Mouse (Mus musculus) heart, embryonic 14.5 days (tissue): ENCODE measurements around the gene Lmo4. TPM values are rescaled to one million over a fixed set of nuclear protein-coding genes. Genes with fewer than 3 reads are reported as not detected.
A peak's percentile ranks its signal among the peaks of the same experiment; 100 is the strongest.

Experiments
- ATAC-seq: fragments of 200-750 bp; cut with Nextera tagmentation; 2 replicates; pipeline ENCODE4 v1.8.0; 2017; ENCODE audit warnings: low read depth, moderate TSS enrichment; ENCODE audit not compliant: insufficient number of reproducible peaks, insufficient read depth, low FRiP score
- H3K27ac ChIP-seq, 2 experiments: fragments of 200-500 bp in 1 of 2; fragments of 300-500 bp in 1 of 2; sonication (generic) in 1 of 2; replicated peaks in 1 of 2; 2 replicates each; pipeline ENCODE4 v1.5.1; 2012 to 2014; ENCODE audit warnings: low read depth in 2 of 2, low read length in 2 of 2, control low read depth in 1 of 2, mild to moderate bottlenecking in 1 of 2, mixed read lengths in 1 of 2; ENCODE audit not compliant: control insufficient read depth in 1 of 2, insufficient read depth in 1 of 2
- H3K27me3 ChIP-seq: fragments of 300-500 bp; sonication (generic); 2 replicates; pipeline ENCODE4 v1.6.1; 2014; ENCODE audit warnings: mild to moderate bottlenecking, low read length, control low read depth; ENCODE audit not compliant: control insufficient read depth, insufficient read depth
- H3K36me3 ChIP-seq: fragments of 300-500 bp; sonication (generic); 2 replicates; pipeline ENCODE4 v1.6.1; 2014; ENCODE audit warnings: mild to moderate bottlenecking, control low read depth, low read length, mixed read lengths; ENCODE audit not compliant: control insufficient read depth, insufficient read depth
- H3K4me1 ChIP-seq, 2 experiments: fragments of 200-500 bp in 1 of 2; fragments of 300-500 bp in 1 of 2; sonication (generic) in 1 of 2; 2 replicates each; pipeline ENCODE4 v1.6.1; 2012 to 2014; ENCODE audit warnings: low read length in 2 of 2, control low read depth in 1 of 2, mixed read lengths in 1 of 2; ENCODE audit not compliant: control insufficient read depth in 2 of 2, insufficient read depth in 2 of 2
- H3K4me2 ChIP-seq: fragments of 300-500 bp; sonication (generic); 2 replicates; pipeline ENCODE4 v1.6.1; 2014; ENCODE audit warnings: mild to moderate bottlenecking, low read length
- H3K4me3 ChIP-seq, 2 experiments: fragments of 200-500 bp in 1 of 2; fragments of 300-500 bp in 1 of 2; sonication (generic) in 1 of 2; 2 replicates each; pipeline ENCODE4 v1.5.1; 2012 to 2014; ENCODE audit warnings: low read length in 2 of 2, mild to moderate bottlenecking in 2 of 2, control low read depth in 1 of 2, low read depth in 1 of 2, moderate library complexity in 1 of 2; ENCODE audit not compliant: control insufficient read depth in 1 of 2, insufficient read depth in 1 of 2
- H3K9ac ChIP-seq: fragments of 300-500 bp; sonication (generic); 2 replicates; pipeline ENCODE4 v1.6.1; 2014; ENCODE audit warnings: mild to moderate bottlenecking, low read length
- H3K9me3 ChIP-seq: fragments of 300-500 bp; sonication (generic); 2 replicates; pipeline ENCODE4 v1.6.1; 2016; ENCODE audit warnings: low read length, control low read depth; ENCODE audit not compliant: control insufficient read depth
- WGBS: fragments of 180-500 bp; shearing (Covaris S2); extraction: QIAGEN DNeasy Blood & Tissue Kit; methylation state at CpG from one replicate; pipeline ENCODE4 v1.1.7; 2014; 5-methylcytosine and 5-hydroxymethylcytosine counted together
- polyA plus RNA-seq: library from polyadenylated mRNA; unstranded; fragments of >200 nt; fragmentation: Nextera tagmentation; extraction: Ambion mirVana; gene quantifications from 2 replicates; pipeline ENCODE4 v1.2.1, GENCODE M21; 2014

Lmo4 gene
- 45.2 and 45.3 TPM in 2 replicates for polyA plus RNA-seq

DNA sequence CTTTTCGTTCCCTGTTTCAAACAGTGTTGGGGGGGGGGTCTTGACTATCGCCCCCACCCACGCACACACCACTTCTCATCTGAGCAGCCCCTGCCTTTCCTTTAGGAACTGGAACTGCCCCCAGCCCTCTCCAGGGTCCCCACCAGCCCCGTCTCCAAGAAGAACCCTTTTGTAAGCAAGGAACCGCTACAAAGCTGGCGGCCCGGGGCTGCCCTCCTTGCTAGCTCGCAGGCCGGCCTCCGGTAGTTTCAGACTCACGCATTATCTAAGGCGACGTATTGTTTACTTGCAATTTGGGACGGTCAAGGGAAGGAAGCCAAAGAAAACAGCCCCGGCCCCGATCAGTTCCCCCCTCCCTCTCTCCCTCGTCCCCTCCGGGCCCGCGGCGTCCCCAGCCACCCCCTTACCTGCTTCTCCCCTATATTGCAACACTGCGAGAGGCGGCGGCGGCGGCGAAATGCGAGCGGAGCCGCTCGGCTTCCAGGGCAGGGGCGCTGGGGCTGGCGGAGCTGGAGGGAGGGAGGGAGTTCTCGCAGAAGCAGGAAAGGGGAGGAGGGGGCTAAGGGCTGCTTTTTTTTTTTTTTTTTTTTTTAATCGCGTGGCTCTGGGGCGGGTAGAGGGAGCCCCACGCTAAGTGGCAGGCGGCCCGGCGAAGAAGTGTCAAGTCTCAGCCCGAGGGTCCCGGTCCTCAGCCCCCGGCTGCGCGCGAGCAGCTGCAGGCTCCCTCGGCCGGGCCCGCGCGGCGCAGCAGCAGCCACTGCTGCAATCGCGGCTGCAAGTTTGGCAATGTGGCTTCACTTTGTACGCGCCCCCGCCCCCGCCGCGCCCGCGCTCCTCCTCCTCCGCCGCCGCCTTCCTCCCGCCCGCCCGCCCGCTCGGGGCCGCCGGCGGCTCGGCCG, at the start of gene Lmo4:
Gene Lmo4, minus strand, starts transcription at position 808 of the 899 bp plus-strand sequence.
- peak; percentile 73 for ATAC-seq
- Histone ChIP-seq H3K27me3 (no peaks in the 10 kb centered on the region), H3K9ac (peak within 1 kb of the TSS; percentile 98), H3K4me2 (peak within 1 kb of the TSS; percentile 95), H3K27ac (peak within 1 kb of the TSS; percentile 96 to 98), H3K4me3 (peak within 1 kb of the TSS; percentile 95 to 97), H3K4me1 (peaks cover 0 to 23% of the 10 kb centered on the region in 2 experiments; a peak in 2 of 4 replicates), H3K9me3 (no peaks in the 10 kb centered on the region), H3K36me3 (peaks cover 18% of the 10 kb centered on the region)
- WGBS = 1% methylated on average over 55 of the region's 76 CpGs

DNA sequence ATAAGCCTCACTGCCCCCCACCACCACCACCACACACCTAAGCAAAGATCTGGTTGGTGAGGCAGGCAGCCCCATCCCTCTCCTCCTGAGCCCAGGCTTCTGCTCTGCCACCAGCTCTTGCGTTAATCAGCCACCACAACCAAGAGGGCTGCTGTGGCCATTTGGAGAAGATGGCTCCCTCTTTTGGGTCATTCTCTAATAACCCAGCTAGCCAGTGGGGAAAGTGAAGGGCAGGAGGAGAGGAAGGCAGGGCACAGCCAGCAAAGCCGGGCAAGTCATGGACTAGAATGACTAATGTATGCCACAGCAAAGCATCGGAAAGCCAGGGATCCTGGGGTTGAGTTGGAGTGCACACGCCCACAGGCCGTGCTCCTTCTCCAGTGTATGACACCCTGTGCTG, 49.3 kb upstream of the Lmo4 start:
- ATAC-seq = no peak
- Histone ChIP-seq H3K27ac (no peak overlapping the region), H3K4me3 (no peak overlapping the region), H3K4me2 (no peak overlapping the region), H3K9me3 (no peaks in the 10 kb centered on the region), H3K27me3 (no peaks in the 10 kb centered on the region), H3K4me1 (no peaks in the 10 kb centered on the region; a peak in 1 of 4 replicates), H3K36me3 (no peaks in the 10 kb centered on the region), H3K9ac (no peak overlapping the region)
- 75% methylated on average over 5 of the region's 5 CpGs for WGBS

- H3K4me2 ChIP-seq = no peak overlapping the region
- no peaks in the 10 kb centered on the region for H3K9me3 ChIP-seq
- H3K27me3 ChIP-seq = no peaks in the 10 kb centered on the region
- H3K4me1 ChIP-seq = no peaks in the 10 kb centered on the region; a peak in 1 of 4 replicates
- no peak for ATAC-seq
- H3K36me3 ChIP-seq = no peaks in the 10 kb centered on the region
- H3K27ac ChIP-seq = no peak overlapping the region
- H3K4me3 ChIP-seq = no peak overlapping the region
- H3K9ac ChIP-seq = no peak overlapping the region
- 56% methylated on average over 6 of the region's 6 CpGs for WGBS
These were observed 48.0 kb upstream of the Lmo4 start for GRCm38 (mm10) chr3:144253018-144253417.

DNA sequence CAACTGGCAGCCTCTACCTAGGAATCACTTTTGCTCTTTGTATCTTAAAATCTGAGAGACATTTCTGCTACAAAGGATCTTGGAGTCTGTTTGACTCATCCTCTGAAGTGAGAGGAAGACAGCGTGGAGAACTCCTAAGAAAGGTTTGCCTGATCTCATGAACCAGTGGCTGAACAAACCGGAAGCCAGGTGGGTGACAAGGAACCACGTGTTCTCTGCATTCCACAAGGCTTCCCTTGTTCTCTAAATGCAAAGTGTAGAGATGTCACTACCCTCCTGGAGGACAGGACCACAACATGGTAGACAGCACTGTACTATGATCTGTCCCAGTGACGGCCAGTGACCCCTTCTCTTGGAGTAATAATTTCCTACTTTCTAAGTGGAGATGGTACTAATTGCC, 47.1 kb upstream of the Lmo4 start:
- no peak overlapping the region for H3K9ac ChIP-seq
- no peaks in the 10 kb centered on the region for H3K27me3 ChIP-seq
- WGBS = 70% methylated on average over 4 of the region's 4 CpGs
- no peak for ATAC-seq
- H3K4me1 ChIP-seq = no peaks in the 10 kb centered on the region; a peak in 1 of 4 replicates
- no peaks in the 10 kb centered on the region for H3K36me3 ChIP-seq
- H3K9me3 ChIP-seq = no peaks in the 10 kb centered on the region
- H3K27ac ChIP-seq = no peak overlapping the region
- H3K4me3 ChIP-seq = no peak overlapping the region
- no peak overlapping the region for H3K4me2 ChIP-seq

DNA sequence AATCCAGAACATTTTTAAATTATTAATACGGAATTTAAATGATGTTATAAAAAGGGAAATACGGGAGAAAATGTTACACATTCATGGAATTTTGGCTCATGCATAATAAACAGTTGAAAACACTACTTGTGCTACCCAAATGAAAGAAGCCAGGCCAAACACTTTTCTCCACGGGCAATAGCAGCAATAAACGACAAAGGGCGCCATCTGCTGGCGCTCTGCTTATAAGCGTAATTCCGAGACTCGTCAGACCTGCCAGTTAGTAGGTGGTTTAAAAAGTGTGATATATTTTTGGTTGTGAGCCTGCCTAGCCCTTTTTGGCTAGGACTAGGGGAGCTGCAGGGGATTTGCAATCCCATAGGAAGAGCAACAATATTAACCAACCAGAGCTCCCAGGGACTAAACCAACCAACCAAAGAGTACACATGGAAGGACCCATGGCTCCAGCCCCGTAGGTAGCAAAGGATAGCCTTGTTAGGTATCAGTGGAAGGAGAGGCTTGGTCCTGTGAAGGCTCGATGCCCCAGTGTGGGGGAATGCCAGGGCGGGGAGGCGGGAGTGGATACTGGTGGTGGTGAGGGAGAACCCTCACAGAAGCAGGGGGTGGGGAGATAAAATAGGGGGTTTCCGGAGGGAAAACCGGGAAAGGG, 37.1 kb upstream of the Lmo4 start:
- H3K4me1 ChIP-seq = no peaks in the 10 kb centered on the region
- 24% methylated on average over 15 of the region's 15 CpGs for WGBS
- no peaks in the 10 kb centered on the region for H3K36me3 ChIP-seq
- no peak overlapping the region for H3K27ac ChIP-seq
- H3K9me3 ChIP-seq = no peaks in the 10 kb centered on the region
- no peak overlapping the region for H3K4me2 ChIP-seq
- no peak overlapping the region for H3K9ac ChIP-seq
- ATAC-seq = no peak; the same call in 1 of the 2 replicates
- H3K27me3 ChIP-seq = no peaks in the 10 kb centered on the region
- H3K4me3 ChIP-seq = no peak overlapping the region

GRCm38 (mm10) chr3:144241161-144241560, 36.1 kb upstream of the Lmo4 start:
- no peaks in the 10 kb centered on the region for H3K36me3 ChIP-seq
- no peak overlapping the region for H3K4me3 ChIP-seq
- no peak overlapping the region for H3K27ac ChIP-seq
- no peaks in the 10 kb centered on the region for H3K4me1 ChIP-seq
- H3K4me2 ChIP-seq = no peak overlapping the region
- no peak overlapping the region for H3K9ac ChIP-seq
- no peaks in the 10 kb centered on the region for H3K9me3 ChIP-seq
- no peak for ATAC-seq
- WGBS = 87% methylated on average over 3 of the region's 3 CpGs
- H3K27me3 ChIP-seq = no peaks in the 10 kb centered on the region

DNA sequence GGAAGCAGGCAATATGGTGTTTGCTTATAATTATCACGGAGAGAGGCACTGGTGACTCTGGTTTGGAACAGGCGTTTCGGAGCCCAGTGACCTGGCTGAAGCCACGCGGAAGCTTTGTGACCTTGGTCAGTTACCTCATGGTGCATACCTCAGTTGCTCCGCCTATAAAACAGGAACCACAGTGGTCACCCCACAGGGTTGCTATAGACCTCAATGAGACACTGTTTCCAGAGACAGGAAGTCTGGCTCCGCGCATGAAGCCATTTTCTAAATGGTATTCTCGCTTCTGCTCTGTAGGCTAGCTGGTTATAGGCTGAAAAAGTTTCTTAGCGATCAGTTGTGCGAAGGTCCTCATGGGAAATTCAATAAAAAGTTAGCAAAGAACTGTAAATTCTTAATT, 33.5 kb upstream of the Lmo4 start:
- no peaks in the 10 kb centered on the region for H3K27me3 ChIP-seq
- WGBS = 91% methylated on average over 11 of the region's 11 CpGs
- no peaks in the 10 kb centered on the region for H3K9me3 ChIP-seq
- ATAC-seq = no peak
- H3K4me2 ChIP-seq = no peak overlapping the region
- H3K27ac ChIP-seq = no peak overlapping the region
- no peak overlapping the region for H3K9ac ChIP-seq
- H3K4me3 ChIP-seq = no peak overlapping the region
- no peaks in the 10 kb centered on the region for H3K36me3 ChIP-seq
- peaks cover 0 to 3% of the 10 kb centered on the region in 2 experiments; a peak in 2 of 4 replicates for H3K4me1 ChIP-seq
